Mouse (Mus musculus) R1 (cell line): Measurements from ENCODE around the gene Bri3.

ENCODE experiments used
- DNase-seq: peaks from one replicate; pipeline ENCODE4 v3.0.0-alpha.2; 2018; ENCODE audit warnings: low read depth, low spot score

The Bri3 gene

GRCm38 (mm10) chr5:144357881-144358591, 113.8 kb downstream of the Bri3 start, which contains the start of gene Baiap2l1:
Baiap2l1 (minus strand) TSS chr5:144358112.
- peak; percentile 100 for DNase-seq

- DNase-seq: no peak
Measured at GRCm38 (mm10) chr5:144358592-144358917, 114.3 kb downstream of the Bri3 start.

- no peak for DNase-seq
Measured at GRCm38 (mm10) chr5:144359886-144360285, 115.6 kb downstream of the Bri3 start.

- DNase-seq: no peak
Measured at GRCm38 (mm10) chr5:144360346-144360745, 116.1 kb downstream of the Bri3 start.

- DNase-seq: no peak
Measured at GRCm38 (mm10) chr5:144364680-144365357, 120.6 kb downstream of the Bri3 start.

GRCm38 (mm10) chr5:144366551-144366950, 122.3 kb downstream of the Bri3 start:
- peak; percentile 64 for DNase-seq

DNA sequence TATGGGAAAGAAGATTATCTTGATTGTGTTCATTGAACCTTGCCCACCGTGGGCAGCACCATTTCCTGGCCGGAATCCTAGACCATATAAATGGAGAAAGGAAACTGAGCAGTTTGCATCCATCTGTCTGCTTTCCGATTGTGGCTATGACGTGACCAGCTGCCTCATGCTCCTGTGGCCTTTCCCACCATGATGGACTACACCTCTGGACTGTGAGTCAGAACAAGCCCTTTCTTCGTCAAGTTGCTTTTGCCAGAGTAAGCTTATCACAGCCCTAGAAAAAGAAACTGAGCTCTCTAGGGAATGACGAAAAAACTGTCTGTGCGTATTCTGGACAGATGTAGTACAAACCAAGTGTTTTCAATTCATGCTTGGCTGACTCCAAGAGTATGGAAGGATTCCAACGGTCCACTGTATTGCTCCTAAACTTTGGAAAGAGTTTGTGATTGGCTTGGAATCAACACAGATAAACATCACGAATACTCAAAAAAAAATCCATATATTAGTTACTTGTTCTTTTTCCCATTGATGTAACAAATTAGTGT, 124.5 kb downstream of the Bri3 start:
- no peak for DNase-seq

DNA sequence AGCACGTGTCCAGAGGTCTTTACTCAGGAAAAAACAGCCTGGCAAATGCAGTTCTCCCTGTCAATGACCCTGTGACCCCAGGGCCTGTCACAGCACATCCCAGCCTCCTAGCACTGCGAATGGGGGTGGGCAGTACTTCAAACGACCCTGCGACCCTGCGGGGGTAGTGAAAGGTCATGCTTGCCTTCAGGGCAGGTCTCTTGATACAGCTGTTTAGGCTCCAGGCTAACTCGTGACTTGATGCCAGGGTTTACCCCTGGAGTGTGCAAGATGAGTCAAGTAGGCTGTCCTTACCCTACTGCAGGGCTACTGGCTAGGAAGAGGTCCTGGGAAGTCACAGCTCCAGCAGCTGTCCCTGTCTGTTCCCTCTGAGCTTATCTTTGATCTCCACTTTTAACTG, 126.7 kb downstream of the Bri3 start:
- DNase-seq: peak; percentile 60

DNA sequence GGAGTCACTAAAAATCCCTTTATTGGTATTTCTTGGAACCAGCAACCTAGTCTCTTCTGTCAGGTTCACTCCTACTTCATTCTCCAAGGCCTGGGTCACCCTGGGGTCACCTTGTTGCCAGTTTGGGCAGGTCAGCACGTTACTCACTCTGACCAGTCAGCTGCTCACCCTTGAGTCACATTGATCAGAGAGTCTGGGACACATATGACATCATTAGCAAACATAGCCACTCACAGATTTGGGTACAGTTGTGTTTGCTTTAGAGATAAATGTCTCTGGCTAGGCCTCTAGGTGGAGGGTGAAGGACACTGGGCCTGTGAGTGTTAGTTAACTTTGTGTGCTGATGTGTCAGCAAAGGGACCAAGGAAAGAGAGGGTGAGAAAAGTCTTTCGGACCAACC, 127.9 kb downstream of the Bri3 start:
- no peak for DNase-seq

DNA sequence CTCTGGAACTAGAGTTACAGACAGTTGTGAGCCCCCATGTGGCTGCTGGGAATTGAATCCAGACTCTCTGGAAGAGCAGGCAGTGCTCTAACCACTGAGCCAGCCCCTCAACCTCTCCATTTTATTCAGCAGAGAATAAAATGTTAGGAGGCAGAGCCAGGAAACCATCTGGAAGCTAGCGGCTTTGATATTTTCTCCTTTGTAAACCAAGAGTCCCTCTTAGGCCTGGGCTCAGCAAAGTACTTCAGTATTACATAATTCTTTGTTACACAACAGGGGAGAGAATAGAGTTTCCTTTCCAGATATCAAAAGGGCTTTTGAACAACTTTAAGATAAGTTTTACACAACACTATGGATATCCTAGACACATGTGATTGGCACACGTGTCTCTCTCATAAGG, 128.6 kb downstream of the Bri3 start:
- no peak for DNase-seq

DNA sequence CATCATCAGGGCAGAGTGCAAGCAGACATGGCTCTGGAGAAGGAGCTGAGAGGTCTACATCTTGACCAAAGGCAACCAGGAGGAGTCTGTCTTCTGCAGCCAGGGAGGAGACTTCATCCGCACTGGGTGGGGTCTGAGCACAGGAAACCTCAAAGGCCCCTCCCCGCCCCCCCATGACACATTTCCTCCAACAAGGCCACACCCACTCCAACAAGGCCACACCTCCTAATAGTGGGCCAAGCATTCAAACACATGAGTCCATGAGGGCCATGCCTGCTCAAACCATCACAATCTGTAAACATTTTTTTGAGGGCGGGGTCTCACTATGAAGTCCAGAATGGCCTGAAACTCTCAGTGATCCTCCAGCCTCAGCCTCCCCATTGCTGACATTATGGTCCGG, 135.2 kb downstream of the Bri3 start:
- no peak for DNase-seq

- no peak for DNase-seq
Measured at GRCm38 (mm10) chr5:144380689-144381088, 136.5 kb downstream of the Bri3 start.

DNA sequence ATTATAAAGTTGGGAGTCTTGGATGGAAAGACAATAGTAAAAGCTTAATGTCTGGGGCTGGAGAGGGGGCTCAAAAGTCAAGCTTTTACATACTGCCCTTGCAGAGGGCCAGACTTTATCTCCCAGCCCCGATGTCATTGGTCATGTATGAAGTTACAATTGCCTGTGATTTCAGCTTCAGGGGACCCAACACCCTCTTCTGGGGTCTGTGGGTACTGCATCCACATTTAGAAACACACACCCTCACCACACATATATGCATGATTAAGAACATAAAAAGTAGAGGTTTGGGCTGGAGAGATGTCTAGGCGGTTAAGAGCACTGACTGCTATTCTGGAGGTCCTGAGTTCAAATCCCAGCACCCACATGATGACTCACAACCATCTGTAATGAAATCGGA, 137.5 kb downstream of the Bri3 start:
- DNase-seq: peak; percentile 64

- peak; percentile 67 for DNase-seq
Measured at GRCm38 (mm10) chr5:144383936-144384335, 139.7 kb downstream of the Bri3 start.

GRCm38 (mm10) chr5:144387851-144388250, 143.6 kb downstream of the Bri3 start:
- DNase-seq: peak; percentile 55

- DNase-seq: no peak
Measured at GRCm38 (mm10) chr5:144394142-144394541, 149.9 kb downstream of the Bri3 start.

DNA sequence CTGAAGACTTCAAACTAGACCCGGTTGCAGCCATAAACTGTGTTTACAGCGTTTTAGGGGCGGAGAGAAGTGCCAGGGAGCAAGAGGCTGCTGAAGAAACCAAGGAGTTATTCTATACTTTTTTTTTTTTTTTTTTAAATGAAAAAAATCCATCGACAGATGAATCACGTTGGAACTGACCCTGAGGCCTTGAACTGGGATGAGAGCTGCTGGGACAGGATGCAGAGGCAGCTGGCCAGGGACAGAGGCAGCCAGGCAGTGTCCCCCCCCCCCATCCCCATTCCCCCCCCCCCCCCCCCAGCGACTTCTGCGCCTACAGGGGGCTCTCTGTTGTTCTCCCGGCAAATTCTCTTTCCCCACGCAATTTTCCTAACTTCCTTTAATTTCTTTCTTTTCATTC, 153.3 kb downstream of the Bri3 start:
- no peak for DNase-seq

GRCm38 (mm10) chr5:144400821-144401220, 156.6 kb downstream of the Bri3 start:
- DNase-seq: no peak

GRCm38 (mm10) chr5:144406256-144406655, 162.0 kb downstream of the Bri3 start:
- DNase-seq: peak; percentile 71

DNA sequence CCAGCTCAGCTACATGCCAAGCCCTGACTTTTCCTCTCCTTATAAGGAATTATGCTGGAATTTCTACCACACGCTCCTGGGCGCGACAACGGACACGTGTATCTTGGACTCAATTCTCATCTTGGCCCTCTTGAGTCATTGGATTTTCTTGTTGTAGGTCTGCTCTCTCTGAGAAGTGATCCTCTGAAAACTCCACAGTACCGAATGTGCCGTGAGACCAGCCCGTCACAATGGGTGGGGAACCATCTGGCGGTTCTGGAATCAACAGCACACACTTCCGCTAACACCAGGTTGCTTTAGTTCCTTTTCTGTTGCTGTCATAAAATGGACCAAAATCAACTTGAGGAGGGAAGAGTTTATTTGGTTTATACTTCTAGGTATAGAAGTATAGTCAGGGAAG, 166.4 kb downstream of the Bri3 start:
- DNase-seq: no peak

GRCm38 (mm10) chr5:144411702-144412101, 167.5 kb downstream of the Bri3 start:
- DNase-seq: no peak

DNA sequence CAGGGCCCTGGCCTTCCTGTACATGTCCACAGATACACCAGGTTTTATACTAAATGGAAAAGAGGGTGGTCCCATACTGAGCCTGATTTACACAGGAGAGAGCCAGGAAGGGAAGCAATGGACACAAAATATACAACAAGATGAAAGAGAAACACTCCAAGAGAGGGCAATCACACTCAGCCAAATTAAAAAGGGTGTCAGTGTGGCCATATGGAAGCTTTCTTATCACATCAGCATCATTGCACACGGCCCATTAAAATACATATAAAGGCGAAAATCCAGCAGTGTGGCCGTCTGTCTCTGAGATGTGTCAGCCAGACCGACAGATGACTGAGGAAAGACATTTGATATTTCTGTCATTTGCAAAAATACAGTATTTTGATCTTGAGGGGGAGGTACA, 168.5 kb downstream of the Bri3 start:
- DNase-seq: peak; percentile 27

DNA sequence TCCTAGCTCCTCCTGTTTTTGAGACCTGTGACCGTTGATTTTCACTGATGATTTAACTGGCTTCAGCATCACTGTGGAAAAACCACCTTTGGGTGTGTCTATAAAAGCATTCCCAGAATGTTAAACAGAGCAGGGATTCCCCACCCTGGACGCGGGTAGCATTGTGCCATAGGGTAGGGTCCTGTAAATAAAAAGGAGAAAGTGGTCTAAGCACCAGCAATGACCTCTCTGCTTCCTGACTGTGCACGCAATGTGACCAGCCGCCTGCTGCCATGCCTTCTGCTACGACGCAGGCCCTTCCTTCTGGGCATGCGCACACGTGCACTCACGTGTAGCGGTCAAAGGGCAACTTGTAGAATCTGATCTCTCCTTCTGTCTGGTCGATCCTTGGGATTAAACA, 174.2 kb downstream of the Bri3 start:
- DNase-seq: peak; percentile 74
